Mouse (Mus musculus): ENCODE results near the gene Fam50b. TPM values are rescaled to one million over a fixed set of nuclear protein-coding genes. Genes with fewer than 3 reads are reported as not detected.

Fam50b gene
- not detected in 2 replicates for polyA plus RNA-seq (2021; fragmentation: Nextera tagmentation)
- long read RNA-seq, experiment 1 = 0 reads
- long read RNA-seq, experiment 2 = 0 reads

GRCm38 (mm10) chr13:34734686-34735085, at the start of gene Fam50b:
Fam50b (plus strand) TSS chr13:34734850.

Other genes starting within 250 kb of the Fam50b start
- gene Pxdc1, start 81.4 kb upstream of the Fam50b start, polyA plus RNA-seq (2021; fragmentation: Nextera tagmentation) = 3.8 and 6.4 TPM in 2 replicates
- 27.1 and 29.9 TPM in 2 replicates for gene Prpf4b, start 140.5 kb downstream of the Fam50b start, polyA plus RNA-seq (2021; fragmentation: Nextera tagmentation)
- 1.2 TPM in 2 replicates for gene Fam217a, start 189.5 kb downstream of the Fam50b start, polyA plus RNA-seq (2021; fragmentation: Nextera tagmentation)
- not detected in 2 replicates for gene 4933417A18Rik, start 189.6 kb downstream of the Fam50b start, polyA plus RNA-seq (2021; fragmentation: Nextera tagmentation)
- gene Eci3, start 229.0 kb downstream of the Fam50b start, polyA plus RNA-seq (2021; fragmentation: Nextera tagmentation) = 0.19 TPM in 1 of 2 replicates, not detected in the other